Mouse (Mus musculus) cerebellum, adult 9-11 months (tissue): ENCODE measurements at regions not wholly inside any gene's neighbourhood (a gene's known extent, or its start where the extent isn't known, plus 50 kb on each side); places are given as distances from the start of the nearest gene placed in this dataset.
"Not testable (repeated sequence)": the region's sequence is repeated elsewhere in the genome, so short reads cannot be mapped to it uniquely, and the experiment has no call there.

Source experiments
- DNase-seq: peaks from one replicate; pipeline ENCODE4 v3.0.0; 2022

DNA sequence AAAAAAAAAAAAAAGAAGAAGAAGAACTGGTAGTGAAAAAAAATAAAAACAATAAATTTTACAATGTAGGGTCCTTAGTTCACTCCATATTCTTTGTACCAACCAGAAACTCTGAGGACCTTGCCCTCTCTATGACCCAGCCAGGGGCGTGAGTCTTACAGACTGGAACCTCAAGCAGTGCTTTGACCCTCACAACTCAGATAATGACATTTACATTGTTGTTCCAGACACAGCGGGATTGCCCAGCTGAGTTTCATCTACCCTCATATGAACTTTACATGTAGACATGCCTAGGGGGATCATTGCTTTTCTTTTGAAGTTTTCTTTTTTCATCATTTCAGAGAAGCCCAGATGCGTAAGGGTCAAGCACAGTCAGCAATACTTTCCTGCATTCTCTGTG is 1496.6 kb upstream of the 4931417E11Rik start:
- no peak for DNase-seq

- no peak for DNase-seq
Observed at GRCm38 (mm10) chr6:74928485-74928884, 1459.0 kb upstream of the 4931417E11Rik start.

- no peak for DNase-seq
Observed at GRCm38 (mm10) chr6:74903551-74903950, 1434.1 kb upstream of the 4931417E11Rik start.

- DNase-seq, result peak; percentile 5
Observed at GRCm38 (mm10) chr6:74870626-74871320, 1401.3 kb upstream of the 4931417E11Rik start.

GRCm38 (mm10) chr6:74820696-74821095 is 1351.2 kb upstream of the 4931417E11Rik start:
- DNase-seq, result not testable (repeated sequence)
